Mouse (Mus musculus) C2C12 (cell line): Measurements from ENCODE around the gene Gabpb2. TPM values are rescaled to one million over a fixed set of nuclear protein-coding genes. Genes with fewer than 3 reads are reported as not detected.

ENCODE experiments used
- H3K27me3 ChIP-seq: one replicate; pipeline ENCODE4 v1.6.1; 2011; ENCODE audit not compliant: control insufficient read depth, insufficient read depth, insufficient read length
- H3K36me3 ChIP-seq: one replicate; pipeline ENCODE4 v1.6.1; 2011; ENCODE audit not compliant: control insufficient read depth, insufficient read depth
- H3K4me3 ChIP-seq: one replicate; pipeline ENCODE4 v1.5.1; 2011; ENCODE audit warnings: mild to moderate bottlenecking, control low read depth; ENCODE audit not compliant: poor library complexity, insufficient read depth, severe bottlenecking
- H3K79me2 ChIP-seq: one replicate; pipeline ENCODE4 v1.6.1; 2011; ENCODE audit not compliant: control insufficient read depth, insufficient read depth
- H3K79me3 ChIP-seq: one replicate; pipeline ENCODE4 v1.6.1; 2011; ENCODE audit warnings: low read depth, control low read depth
- H3ac ChIP-seq: one replicate; pipeline ENCODE3; 2011; ENCODE audit warnings: low read depth; ENCODE audit not compliant: control insufficient read depth, insufficient read length
- CEBPB ChIP-seq: IDR thresholded peaks from one replicate; pipeline ENCODE4 v1.6.1; 2011; ENCODE audit warnings: low read depth, mild to moderate bottlenecking, control low read depth, moderate library complexity
- CTCF ChIP-seq: IDR thresholded peaks from one replicate; pipeline ENCODE4 v1.5.1; 2011; ENCODE audit not compliant: control insufficient read depth, insufficient read depth, insufficient read length
- FOSL1 ChIP-seq: IDR thresholded peaks from one replicate; pipeline ENCODE4 v1.8.0; 2011; ENCODE audit warnings: mild to moderate bottlenecking, low read length; ENCODE audit not compliant: poor library complexity, insufficient read depth, severe bottlenecking
- MAX ChIP-seq: IDR thresholded peaks from one replicate; pipeline ENCODE4 v1.6.1; 2011; ENCODE audit warnings: mild to moderate bottlenecking, control low read depth
- MYOD1 ChIP-seq: IDR thresholded peaks from one replicate; pipeline ENCODE4 v1.6.1; 2011; ENCODE audit warnings: low read depth; ENCODE audit not compliant: control insufficient read depth, insufficient read length
- MYOG ChIP-seq: IDR thresholded peaks from one replicate; pipeline ENCODE4 v1.6.1; 2011; ENCODE audit not compliant: control insufficient read depth, insufficient read length; ENCODE audit errors: extremely low read depth
- USF1 ChIP-seq: IDR thresholded peaks from one replicate; pipeline ENCODE4 v1.6.1; 2011; ENCODE audit warnings: low read depth, mild to moderate bottlenecking, control low read depth, moderate library complexity
- polyA plus RNA-seq: library from polyadenylated mRNA; unstranded; fragments of >200 nt; fragmentation: generic; extraction: Trizol; gene quantifications from one replicate; pipeline ENCODE4 v1.2.1, GENCODE M21; 2012; ENCODE audit warnings: missing spikeins

The Gabpb2 gene
- polyA plus RNA-seq, 1 experiment: 5.7 TPM

GRCm38 (mm10) chr3:95203880-95204279, 13.8 kb downstream of the Gabpb2 start:
- H3ac ChIP-seq: no peak overlapping the region
- peaks cover 74% of the 10 kb centered on the region for H3K36me3 ChIP-seq
- H3K79me3 ChIP-seq: no peaks in the 10 kb centered on the region
- H3K79me2 ChIP-seq: no peaks in the 10 kb centered on the region
- no peak overlapping the region for H3K4me3 ChIP-seq
- H3K27me3 ChIP-seq: no peaks in the 10 kb centered on the region
- TF ChIP-seq MYOG (no peak), MYOD1 (no peak), CTCF (no peak), USF1 (no peak)

- no peaks in the 10 kb centered on the region for H3K79me2 ChIP-seq
- H3ac ChIP-seq: no peak overlapping the region
- H3K79me3 ChIP-seq: no peaks in the 10 kb centered on the region
- peaks cover 87% of the 10 kb centered on the region for H3K36me3 ChIP-seq
- no peak for TF ChIP-seq MYOG
- no peak for TF ChIP-seq MYOD1
- no peak for TF ChIP-seq CTCF
- TF ChIP-seq USF1: no peak
- no peak for TF ChIP-seq FOSL1
- no peak for TF ChIP-seq MAX
- no peak for TF ChIP-seq CEBPB
- no peak overlapping the region for H3K4me3 ChIP-seq
- no peaks in the 10 kb centered on the region for H3K27me3 ChIP-seq
These were observed 17.2 kb downstream of the Gabpb2 start for GRCm38 (mm10) chr3:95200562-95200961.

GRCm38 (mm10) chr3:95200132-95200531, 17.6 kb downstream of the Gabpb2 start:
- H3K79me2 ChIP-seq: no peaks in the 10 kb centered on the region
- TF ChIP-seq CEBPB: no peak
- H3K4me3 ChIP-seq: no peak overlapping the region
- no peaks in the 10 kb centered on the region for H3K27me3 ChIP-seq
- no peak overlapping the region for H3ac ChIP-seq
- H3K36me3 ChIP-seq: peaks cover 86% of the 10 kb centered on the region
- H3K79me3 ChIP-seq: no peaks in the 10 kb centered on the region

GRCm38 (mm10) chr3:95199101-95199500, 18.6 kb downstream of the Gabpb2 start:
- TF ChIP-seq CTCF (no peak), USF1 (no peak), MAX (no peak), CEBPB (no peak), FOSL1 (no peak), MYOG (no peak), MYOD1 (no peak)
- no peaks in the 10 kb centered on the region for H3K79me3 ChIP-seq
- H3K4me3 ChIP-seq: no peak overlapping the region
- no peak overlapping the region for H3ac ChIP-seq
- no peaks in the 10 kb centered on the region for H3K79me2 ChIP-seq
- peaks cover 76% of the 10 kb centered on the region for H3K36me3 ChIP-seq
- no peaks in the 10 kb centered on the region for H3K27me3 ChIP-seq

GRCm38 (mm10) chr3:95195772-95196171, 21.9 kb downstream of the Gabpb2 start:
- Histone ChIP-seq H3K79me2 (no peaks in the 10 kb centered on the region), H3K27me3 (no peaks in the 10 kb centered on the region), H3K4me3 (no peak overlapping the region), H3ac (no peak overlapping the region), H3K79me3 (no peaks in the 10 kb centered on the region), H3K36me3 (peaks cover 56% of the 10 kb centered on the region)
- TF ChIP-seq MAX (no peak), CTCF (no peak), CEBPB (no peak), USF1 (no peak), MYOG (no peak), MYOD1 (no peak), FOSL1 (no peak)

GRCm38 (mm10) chr3:95194721-95195135, 23.0 kb downstream of the Gabpb2 start:
- Histone ChIP-seq H3ac (no peak overlapping the region), H3K79me2 (no peaks in the 10 kb centered on the region), H3K36me3 (peaks cover 54% of the 10 kb centered on the region), H3K27me3 (no peaks in the 10 kb centered on the region), H3K79me3 (no peaks in the 10 kb centered on the region), H3K4me3 (no peak overlapping the region)
- TF ChIP-seq FOSL1: no peak
- TF ChIP-seq MYOG: no peak
- TF ChIP-seq MAX: peak; percentile 92
